Mouse (Mus musculus) liver, adult 2 months (tissue): ENCODE measurements around the gene Tusc1. TPM values are rescaled to one million over a fixed set of nuclear protein-coding genes. Genes with fewer than 3 reads are reported as not detected.

Experiments used
- DNase-seq: peaks from one replicate; pipeline ENCODE4 v3.0.0-alpha.2; 2011; ENCODE audit warnings: low read depth, low spot score; ENCODE audit errors: extremely low read depth
- H3K27ac ChIP-seq: fragments of 200-500 bp; replicated peaks from 2 replicates; pipeline ENCODE4 v1.5.1; 2012; ENCODE audit warnings: low read depth, mild to moderate bottlenecking, control low read depth, inconsistent platforms, low read length; ENCODE audit not compliant: insufficient read depth
- H3K27me3 ChIP-seq: fragments of 200-500 bp; 2 replicates; pipeline ENCODE4 v1.6.1; 2012; ENCODE audit warnings: mild to moderate bottlenecking, moderate library complexity, low read length, inconsistent platforms; ENCODE audit not compliant: control insufficient read depth, insufficient read depth
- H3K36me3 ChIP-seq: fragments of 200-500 bp; 2 replicates; pipeline ENCODE4 v1.6.1; 2012; ENCODE audit warnings: low read length, inconsistent platforms; ENCODE audit not compliant: control insufficient read depth, insufficient read depth
- H3K4me1 ChIP-seq: fragments of 200-500 bp; 2 replicates; pipeline ENCODE4 v1.6.1; 2011; ENCODE audit warnings: low read length; ENCODE audit not compliant: control insufficient read depth, insufficient read depth
- H3K4me3 ChIP-seq: fragments of 200-500 bp; 2 replicates; pipeline ENCODE4 v1.5.1; 2011; ENCODE audit warnings: low read depth, mild to moderate bottlenecking, control low read depth, low read length, moderate library complexity; ENCODE audit not compliant: insufficient read depth
- H3K79me2 ChIP-seq: fragments of 200-500 bp; 2 replicates; pipeline ENCODE4 v1.6.1; 2012; ENCODE audit warnings: inconsistent platforms, mild to moderate bottlenecking, low read length, moderate library complexity; ENCODE audit not compliant: control insufficient read depth, insufficient read depth
- H3K9ac ChIP-seq: fragments of 200-500 bp; 2 replicates; pipeline ENCODE4 v1.6.1; 2012; ENCODE audit warnings: low read depth, mild to moderate bottlenecking, control low read depth, inconsistent platforms, low read length
- CTCF ChIP-seq: fragments of 200-500 bp; IDR thresholded peaks from 2 replicates; pipeline ENCODE4 v1.5.1; 2011; ENCODE audit warnings: low read depth, low read length, control low read depth
- POLR2A ChIP-seq: fragments of 200-500 bp; IDR thresholded peaks from 2 replicates; pipeline ENCODE4 v1.6.1; 2011; ENCODE audit warnings: low read length, control low read depth; ENCODE audit not compliant: insufficient read depth; ENCODE audit errors: extremely low read depth
- WGBS: fragments of 180-500 bp; shearing (Covaris S2); methylation state at CpG from one replicate; pipeline ENCODE4 v1.1.7; 2018; 5-methylcytosine and 5-hydroxymethylcytosine counted together
- polyA plus RNA-seq: library from polyadenylated mRNA; depleted of rRNA; stranded (reverse); fragments of >200 nt; gene quantifications from 2 replicates; pipeline ENCODE4 v1.2.3, GENCODE M21; 2012; rRNA removed
- total RNA-seq: library from RNA; depleted of rRNA; stranded (reverse); fragments of >200 nt; gene quantifications from 2 replicates; pipeline ENCODE4 v1.2.3, GENCODE M21; 2014; rRNA removed

Gene Tusc1
- 1.0 and 1.6 TPM in 2 replicates for total RNA-seq
- polyA plus RNA-seq = 2.8 and 3.5 TPM in 2 replicates

DNA sequence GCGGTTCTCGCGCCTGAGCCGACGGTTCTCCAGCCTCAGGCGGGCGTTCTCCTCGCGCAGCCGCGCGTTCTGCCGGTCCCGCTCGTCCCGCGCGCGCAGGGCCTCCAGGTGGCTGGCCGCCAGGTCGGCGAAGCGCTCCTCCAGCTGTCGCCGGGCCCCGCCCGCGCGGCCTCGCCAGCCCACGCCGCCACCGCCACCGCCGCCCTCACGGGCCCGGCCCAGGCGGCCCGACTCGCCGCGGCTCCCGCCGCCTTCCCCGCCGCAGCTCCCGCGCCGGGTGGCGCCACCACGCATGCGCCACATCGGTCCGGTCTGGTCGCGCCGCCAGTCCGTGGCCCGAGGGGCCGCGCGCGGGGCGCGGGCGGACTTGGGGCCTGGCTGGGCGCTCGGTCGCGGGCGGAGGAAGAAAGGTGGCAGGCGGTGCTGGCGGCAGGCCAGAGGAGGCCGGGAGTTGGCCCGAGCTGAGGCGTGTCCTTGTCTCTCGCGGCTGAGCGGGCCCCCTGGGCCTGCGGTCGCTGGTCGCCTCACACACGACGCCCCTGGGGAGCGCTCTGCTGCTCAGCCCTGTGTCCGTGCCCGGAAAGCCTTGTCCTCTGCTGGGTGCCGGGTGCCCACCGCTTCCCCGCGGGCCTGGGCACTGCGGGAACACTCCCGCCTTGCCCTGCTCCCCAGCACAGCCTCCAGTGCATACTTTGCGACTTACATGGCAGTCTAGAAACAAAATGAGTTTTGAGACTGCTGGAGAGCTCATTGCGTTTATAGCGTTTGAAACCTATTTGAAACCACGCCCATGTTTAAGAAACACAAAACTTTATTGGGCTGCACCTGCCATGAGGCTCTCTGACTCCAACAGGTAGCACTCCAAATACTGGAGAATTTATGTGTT lies at the start of gene Tusc1:
TSS of gene Tusc1 (minus strand) at position 394 of the 886 bp plus-strand sequence.
- DNase-seq = peak; percentile 61
- no peak for TF ChIP-seq POLR2A
- no peak for TF ChIP-seq CTCF
- Histone ChIP-seq H3K4me1 (peaks cover 2% of the 10 kb centered on the region), H3K27ac (peak within 1 kb of the TSS; percentile 87), H3K4me3 (peak within 1 kb of the TSS; percentile 86), H3K79me2 (no peaks in the 10 kb centered on the region), H3K36me3 (no peaks in the 10 kb centered on the region), H3K27me3 (no peaks in the 10 kb centered on the region), H3K9ac (peak within 1 kb of the TSS; percentile 92)
- under 1% methylated on average over 95 of the region's 97 CpGs for WGBS

GRCm38 (mm10) chr4:93352930-93353329 lies 17.6 kb upstream of the Tusc1 start:
- Histone ChIP-seq H3K27me3 (no peaks in the 10 kb centered on the region), H3K4me3 (no peak overlapping the region), H3K27ac (no peak overlapping the region), H3K36me3 (no peaks in the 10 kb centered on the region), H3K4me1 (no peaks in the 10 kb centered on the region), H3K9ac (no peak overlapping the region), H3K79me2 (no peaks in the 10 kb centered on the region)
- WGBS = 54% methylated on average over 2 of the region's 2 CpGs
- peak; percentile 16 for DNase-seq
- TF ChIP-seq CTCF (no peak), POLR2A (no peak)

DNA sequence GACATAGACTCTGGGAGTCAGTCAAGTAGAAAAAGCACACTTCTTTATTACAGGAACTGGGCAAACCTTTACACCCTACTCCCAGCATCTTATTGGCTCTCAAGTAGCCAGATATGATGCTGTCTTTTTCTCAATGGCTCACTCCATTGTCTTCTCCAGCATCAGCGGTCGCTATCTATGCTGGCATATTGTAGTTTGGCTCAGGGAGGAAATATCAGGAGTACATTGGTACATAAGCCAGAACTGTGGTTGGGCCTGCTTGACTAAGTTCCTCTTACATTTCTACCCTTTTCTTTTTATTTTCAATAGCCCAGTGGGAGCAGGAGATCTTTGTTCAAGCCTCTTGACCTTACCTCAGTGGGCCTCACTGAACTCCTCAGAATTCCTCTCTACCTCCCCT lies 9.0 kb upstream of the Tusc1 start:
- WGBS = 95% methylated on average over 2 of the region's 2 CpGs

GRCm38 (mm10) chr4:93341568-93341967 lies 6.3 kb upstream of the Tusc1 start:
- DNase-seq = no peak
- Histone ChIP-seq H3K27ac (no peak overlapping the region), H3K27me3 (no peaks in the 10 kb centered on the region), H3K36me3 (no peaks in the 10 kb centered on the region), H3K79me2 (no peaks in the 10 kb centered on the region), H3K9ac (no peak overlapping the region), H3K4me3 (no peak overlapping the region), H3K4me1 (no peaks in the 10 kb centered on the region)
- no peak for TF ChIP-seq CTCF
- no peak for TF ChIP-seq POLR2A

More for the DNA sequence above, 9.0 kb upstream of the Tusc1 start:
- Histone ChIP-seq H3K36me3 (no peaks in the 10 kb centered on the region), H3K4me3 (no peak overlapping the region), H3K27ac (no peak overlapping the region), H3K79me2 (no peaks in the 10 kb centered on the region), H3K27me3 (no peaks in the 10 kb centered on the region), H3K4me1 (no peaks in the 10 kb centered on the region), H3K9ac (no peak overlapping the region)
- no peak for TF ChIP-seq POLR2A
- no peak for TF ChIP-seq CTCF
- no peak for DNase-seq

DNA sequence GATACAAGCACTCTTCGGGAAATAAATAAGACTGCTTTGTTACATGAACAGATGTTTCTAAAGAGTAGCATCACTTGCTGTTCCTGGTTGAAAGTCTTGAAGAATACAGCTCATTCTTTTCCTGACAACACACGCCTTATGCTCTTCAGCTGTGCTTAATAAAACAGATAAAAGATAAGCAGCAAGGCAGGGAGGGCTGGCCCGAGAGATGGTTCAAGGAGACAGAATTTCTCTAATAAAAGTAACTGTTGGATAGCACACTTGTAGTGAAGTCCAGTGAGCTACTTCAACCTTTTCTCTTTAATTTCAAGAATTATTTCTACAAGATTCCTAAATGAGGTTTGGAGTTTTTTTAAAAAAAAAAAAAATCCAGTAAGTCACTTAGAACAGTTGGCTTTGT lies 2.7 kb upstream of the Tusc1 start:
- no peak for TF ChIP-seq POLR2A
- TF ChIP-seq CTCF = no peak
- no peaks in the 10 kb centered on the region for H3K36me3 ChIP-seq
- H3K27me3 ChIP-seq = no peaks in the 10 kb centered on the region
- H3K79me2 ChIP-seq = no peaks in the 10 kb centered on the region
- H3K9ac ChIP-seq = no peak overlapping the region
- H3K27ac ChIP-seq = no peak overlapping the region
- H3K4me3 ChIP-seq = no peak overlapping the region
- WGBS = 79% methylated on average over 3 of the region's 3 CpGs
- no peak for DNase-seq
- H3K4me1 ChIP-seq = peaks cover 2% of the 10 kb centered on the region

DNA sequence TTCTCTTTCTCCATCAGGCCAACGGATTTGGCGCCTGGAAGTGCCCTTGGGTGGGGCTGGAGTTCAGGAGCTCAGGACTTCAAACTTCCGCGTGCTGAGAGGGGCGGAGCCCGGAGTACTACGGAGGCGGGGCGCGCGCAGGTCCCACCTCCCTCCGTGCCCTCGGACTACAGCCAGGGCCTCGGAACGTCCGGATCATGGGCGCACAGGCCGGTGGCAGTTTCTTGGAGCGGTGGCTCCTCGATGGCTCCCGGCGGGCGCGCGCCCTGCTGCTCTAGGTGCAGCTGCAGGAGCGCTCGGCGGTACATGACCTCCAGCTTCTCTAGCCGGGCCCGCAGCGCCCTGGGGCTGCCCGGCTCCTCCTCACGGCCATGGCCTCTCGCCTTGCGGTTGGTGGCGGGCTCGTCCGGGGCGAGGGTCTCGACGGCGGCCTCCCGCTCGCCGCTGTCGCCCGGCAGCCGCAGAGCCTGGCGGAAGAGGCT lies 634 bp downstream of the Tusc1 start:
- peak; percentile 74 for TF ChIP-seq POLR2A
- TF ChIP-seq CTCF = no peak
- DNase-seq = peak; percentile 79
- H3K27me3 ChIP-seq = no peaks in the 10 kb centered on the region
- H3K27ac ChIP-seq = peak overlapping the region; percentile 87
- H3K36me3 ChIP-seq = no peaks in the 10 kb centered on the region
- no peaks in the 10 kb centered on the region for H3K79me2 ChIP-seq
- H3K4me1 ChIP-seq = peaks cover 2% of the 10 kb centered on the region
- peak overlapping the region; percentile 86 for H3K4me3 ChIP-seq
- H3K9ac ChIP-seq = peak overlapping the region; percentile 92
- WGBS = 1% methylated on average over 49 of the region's 49 CpGs
